14 mouse cellular contexts compared by ENCODE assay signal in the genomic region with DNA sequence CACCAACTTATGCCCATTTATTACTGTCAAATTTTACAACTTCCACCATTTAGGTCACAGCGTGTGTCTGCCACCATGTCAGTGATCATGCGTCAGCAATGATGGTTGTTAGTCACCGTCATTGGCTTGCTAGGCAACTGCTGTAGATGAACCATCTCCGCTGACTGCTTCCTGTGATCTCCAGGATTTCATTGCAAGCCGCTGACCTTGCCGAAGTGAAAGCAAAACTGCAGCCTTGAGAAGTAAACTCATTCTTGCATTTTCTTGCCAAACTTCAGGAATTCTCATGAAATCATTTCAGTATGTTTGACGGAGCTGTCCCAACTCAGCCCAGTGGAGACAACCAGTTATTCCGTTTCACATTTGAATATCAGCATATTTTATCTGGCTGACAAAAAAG.
DNase-seq lines count a peak whose midpoint lies in the region; ATAC-seq and TF ChIP-seq lines count a peak whose summit lies in the region.
"Had no signal": no experiment of that assay in that cellular context is flagged by ENCODE, and none has a peak within 500 bp of the region (broad histone marks: within the 10 kb centered on the region; RNA-seq: fewer than 3 reads in every experiment).

No protein-coding gene starts in this region.

- 65% methylated on average over 8 of the region's 8 CpGs for WGBS in limb, embryonic 14.5 days
- 88% methylated on average over 8 of the region's 8 CpGs for WGBS in limb, embryonic 10.5 days

- H3K4me1 ChIP-seq in limb, embryonic 14.5 days (ENCODE audit: control insufficient read depth, insufficient read depth, low read length): peaks cover 16% of the 10 kb centered on the region
- H3K4me1 ChIP-seq in limb, embryonic 10.5 days: peaks cover 9% of the 10 kb centered on the region

- H3K27ac ChIP-seq in limb, embryonic 14.5 days (replicated peaks; ENCODE audit: low read depth, low read length): no peak overlapping the region; the same call in 1 of the 2 replicates
- H3K27ac ChIP-seq in limb, embryonic 10.5 days: no peak overlapping the region
- H3K27ac ChIP-seq: forebrain, embryonic 10.5 days; left cerebral cortex, adult 2 months had no signal

- H3K9me3 ChIP-seq in limb, embryonic 14.5 days (ENCODE audit: control insufficient read depth, low read length): no peaks in the 10 kb centered on the region
- no peaks in the 10 kb centered on the region for H3K9me3 ChIP-seq in limb, embryonic 10.5 days (replicated peaks)
- H3K9me3 ChIP-seq: forebrain, embryonic 10.5 days had no signal

- H3K4me2 ChIP-seq in limb, embryonic 14.5 days (replicated peaks; ENCODE audit: low read depth, low read length, severe bottlenecking): no peak overlapping the region

- DNase-seq in limb, embryonic 14.5 days (ENCODE audit: low spot score): peak; percentile 38
- no peak for DNase-seq in limb, embryonic 10.5 days (ENCODE audit: low spot score)
- DNase-seq in adrenal gland, adult 18-20 months (ENCODE audit: low spot score in 2 of 2): peak; percentile 18 to 24
- peak; percentile 26 for DNase-seq in gastrocnemius, postnatal 25 days
- DNase-seq in lung, postnatal 10 days: peak; percentile 19
- no peak for DNase-seq in thymus, postnatal 25 days
- no peak for DNase-seq in cerebellum, postnatal 25 days
- no peak for DNase-seq in frontal cortex, adult 2 months (ENCODE audit: extremely low spot score in 1 of 2, low spot score in 1 of 2)
- DNase-seq: cerebellum, adult 8-10 months; liver, postnatal 0 days; right cerebral cortex, postnatal 4 days had no signal

- no peaks in the 10 kb centered on the region for H3K36me3 ChIP-seq in limb, embryonic 14.5 days (ENCODE audit: control insufficient read depth, insufficient read depth, low read length)
- no peaks in the 10 kb centered on the region for H3K36me3 ChIP-seq in limb, embryonic 10.5 days
- H3K36me3 ChIP-seq: forebrain, embryonic 10.5 days had no signal

- no peak overlapping the region for H3K4me3 ChIP-seq in limb, embryonic 14.5 days (replicated peaks; ENCODE audit: low read length)
- no peak overlapping the region for H3K4me3 ChIP-seq in limb, embryonic 10.5 days
- H3K4me3 ChIP-seq: forebrain, embryonic 10.5 days; left cerebral cortex, adult 2 months had no signal

- H3K9ac ChIP-seq in limb, embryonic 14.5 days (ENCODE audit: low read depth, low read length, severe bottlenecking): no peak overlapping the region
- H3K9ac ChIP-seq: liver, postnatal 0 days had no signal

- no peaks in the 10 kb centered on the region for H3K27me3 ChIP-seq in limb, embryonic 14.5 days (ENCODE audit: control insufficient read depth, insufficient read depth, low read length)
- no peaks in the 10 kb centered on the region for H3K27me3 ChIP-seq in limb, embryonic 10.5 days (ENCODE audit: low read depth, poor library complexity, severe bottlenecking)

- ATAC-seq in limb, embryonic 14.5 days (ENCODE audit: low FRiP score, low read depth): no peak
- ATAC-seq: inflammation-experienced regulatory T-cells, adult 6 months; liver, postnatal 0 days had no signal

- TF ChIP-seq POLR2A in limb, embryonic 14.5 days (IDR thresholded peaks at IDR 0.05; ENCODE audit: borderline replicate concordance, extremely low read depth, insufficient read depth, insufficient read length): no peak

Comparison
In these comparisons a context has a peak if more than half of its experiments do, and no peak if none do; other contexts are left out.
1. DNase-seq: peak in limb, embryonic 14.5 days (single experiment), adrenal gland, adult 18-20 months (2 of 2), gastrocnemius, postnatal 25 days (single experiment) and lung, postnatal 10 days (single experiment); none in limb, embryonic 10.5 days (single experiment), thymus, postnatal 25 days (single experiment), cerebellum, postnatal 25 days (0 of 2) and frontal cortex, adult 2 months (0 of 2).